Mouse (Mus musculus): Measurements from ENCODE around the gene Cachd1. TPM values are rescaled to one million over a fixed set of nuclear protein-coding genes. Genes with fewer than 3 reads are reported as not detected.

Gene Cachd1
- total and polyA plus RNA-seq, 3 experiments, result 2.0 to 5.1 (median 3.5) TPM

- TF ChIP-seq EP300 (IDR thresholded peaks at IDR 0.05; ENCODE audit: insufficient read depth, low read depth, low read length), result no peak
- TF ChIP-seq POLR2A (IDR thresholded peaks at IDR 0.05; ENCODE audit: insufficient read depth, low read depth, low read length), result no peak
- no peak for TF ChIP-seq CTCF (IDR thresholded peaks at IDR 0.05)
- H3K27me3 ChIP-seq (ENCODE audit: control insufficient read depth, insufficient read depth, low read length), result no peaks in the 10 kb centered on the region
- intact Hi-C loops (cut with DNase I), result no loop called here
- no peak overlapping the region for H3K4me3 ChIP-seq
- H3K36me3 ChIP-seq (ENCODE audit: control insufficient read depth, insufficient read depth, low read length), result no peaks in the 10 kb centered on the region
- H3K9ac ChIP-seq (ENCODE audit: low read depth, low read length), result no peak overlapping the region
- H3K27ac ChIP-seq, result no peak overlapping the region
- DNase-seq, result no peak
- H3K79me2 ChIP-seq (replicated peaks; ENCODE audit: control insufficient read depth, insufficient read depth, low read length), result no peaks in the 10 kb centered on the region
- no peaks in the 10 kb centered on the region; the same call in 1 of the 2 replicates for H3K4me1 ChIP-seq (ENCODE audit: control insufficient read depth, insufficient read depth, low read length)
- 83% methylated on average over 2 of the region's 2 CpGs for WGBS
These were observed 150.6 kb downstream of the Cachd1 start for GRCm38 (mm10) chr4:100927059-100927458.

- no peak for DNase-seq
- TF ChIP-seq CTCF (IDR thresholded peaks at IDR 0.05) (no peak), EP300 (IDR thresholded peaks at IDR 0.05; ENCODE audit: insufficient read depth, low read depth, low read length) (no peak), POLR2A (IDR thresholded peaks at IDR 0.05; ENCODE audit: insufficient read depth, low read depth, low read length) (no peak)
- Histone ChIP-seq H3K4me3 (no peak overlapping the region), H3K36me3 (ENCODE audit: control insufficient read depth, insufficient read depth, low read length) (no peaks in the 10 kb centered on the region), H3K9ac (ENCODE audit: low read depth, low read length) (no peak overlapping the region), H3K4me1 (ENCODE audit: control insufficient read depth, insufficient read depth, low read length) (no peaks in the 10 kb centered on the region), H3K79me2 (replicated peaks; ENCODE audit: control insufficient read depth, insufficient read depth, low read length) (no peaks in the 10 kb centered on the region), H3K27me3 (ENCODE audit: control insufficient read depth, insufficient read depth, low read length) (no peaks in the 10 kb centered on the region), H3K27ac (no peak overlapping the region)
- WGBS, result 89% methylated on average over 7 of the region's 7 CpGs
- intact Hi-C loops (cut with DNase I), result no loop called here
These were observed 167.2 kb downstream of the Cachd1 start for GRCm38 (mm10) chr4:100943689-100944088.

- TF ChIP-seq POLR2A (IDR thresholded peaks at IDR 0.05; ENCODE audit: insufficient read depth, low read depth, low read length) (no peak), CTCF (IDR thresholded peaks at IDR 0.05) (no peak), EP300 (IDR thresholded peaks at IDR 0.05; ENCODE audit: insufficient read depth, low read depth, low read length) (no peak)
- no peaks in the 10 kb centered on the region for H3K4me1 ChIP-seq (ENCODE audit: control insufficient read depth, insufficient read depth, low read length)
- 73% methylated on average over 3 of the region's 3 CpGs for WGBS
- H3K79me2 ChIP-seq (replicated peaks; ENCODE audit: control insufficient read depth, insufficient read depth, low read length), result no peaks in the 10 kb centered on the region
- intact Hi-C loops (cut with DNase I), result no loop called here
- no peak overlapping the region for H3K27ac ChIP-seq
- H3K36me3 ChIP-seq (ENCODE audit: control insufficient read depth, insufficient read depth, low read length), result no peaks in the 10 kb centered on the region
- no peak overlapping the region for H3K9ac ChIP-seq (ENCODE audit: low read depth, low read length)
- no peaks in the 10 kb centered on the region for H3K27me3 ChIP-seq (ENCODE audit: control insufficient read depth, insufficient read depth, low read length)
- H3K4me3 ChIP-seq, result no peak overlapping the region
- no peak for DNase-seq
These were observed 167.8 kb downstream of the Cachd1 start for GRCm38 (mm10) chr4:100944276-100944675.

- TF ChIP-seq EP300 (IDR thresholded peaks at IDR 0.05; ENCODE audit: insufficient read depth, low read depth, low read length), result no peak
- no peak for TF ChIP-seq POLR2A (IDR thresholded peaks at IDR 0.05; ENCODE audit: insufficient read depth, low read depth, low read length)
- no peak for TF ChIP-seq CTCF (IDR thresholded peaks at IDR 0.05)
- Histone ChIP-seq H3K36me3 (ENCODE audit: control insufficient read depth, insufficient read depth, low read length) (no peaks in the 10 kb centered on the region), H3K79me2 (replicated peaks; ENCODE audit: control insufficient read depth, insufficient read depth, low read length) (no peaks in the 10 kb centered on the region), H3K27ac (no peak overlapping the region), H3K9ac (ENCODE audit: low read depth, low read length) (no peak overlapping the region), H3K4me1 (ENCODE audit: control insufficient read depth, insufficient read depth, low read length) (no peaks in the 10 kb centered on the region), H3K4me3 (no peak overlapping the region), H3K27me3 (ENCODE audit: control insufficient read depth, insufficient read depth, low read length) (no peaks in the 10 kb centered on the region)
- DNase-seq, result no peak
- WGBS, result 90% methylated on average over 13 of the region's 13 CpGs
- intact Hi-C loops (cut with DNase I), result no loop called here
These were observed 168.9 kb downstream of the Cachd1 start for GRCm38 (mm10) chr4:100945171-100945899.

GRCm38 (mm10) chr4:100948494-100949425 is 172.3 kb downstream of the Cachd1 start:
- H3K36me3 ChIP-seq (ENCODE audit: control insufficient read depth, insufficient read depth, low read length), result no peaks in the 10 kb centered on the region
- H3K27me3 ChIP-seq (ENCODE audit: control insufficient read depth, insufficient read depth, low read length), result no peaks in the 10 kb centered on the region
- no peak overlapping the region for H3K27ac ChIP-seq
- no peak for DNase-seq
- no peaks in the 10 kb centered on the region for H3K4me1 ChIP-seq (ENCODE audit: control insufficient read depth, insufficient read depth, low read length)
- intact Hi-C loops (cut with DNase I), result no loop called here
- no peaks in the 10 kb centered on the region for H3K79me2 ChIP-seq (replicated peaks; ENCODE audit: control insufficient read depth, insufficient read depth, low read length)
- no peak overlapping the region for H3K4me3 ChIP-seq
- no peak overlapping the region for H3K9ac ChIP-seq (ENCODE audit: low read depth, low read length)
- WGBS, result 81% methylated on average over 17 of the region's 17 CpGs
- no peak for TF ChIP-seq EP300 (IDR thresholded peaks at IDR 0.05; ENCODE audit: insufficient read depth, low read depth, low read length)
- no peak for TF ChIP-seq CTCF (IDR thresholded peaks at IDR 0.05)
- no peak for TF ChIP-seq POLR2A (IDR thresholded peaks at IDR 0.05; ENCODE audit: insufficient read depth, low read depth, low read length)

Data from heart, adult 2 months (tissue).